Mouse (Mus musculus) testis, adult 2 months (tissue): ENCODE measurements around the gene Slc4a4.

Source experiments
- CTCF ChIP-seq: fragments of 200-500 bp; IDR thresholded peaks from 2 replicates; pipeline ENCODE4 v1.5.1; 2012; ENCODE audit warnings: low read depth, mild to moderate bottlenecking, inconsistent platforms, low read length, moderate library complexity; ENCODE audit not compliant: control insufficient read depth, insufficient read depth, insufficient replicate concordance
- POLR2A ChIP-seq: fragments of 200-500 bp; IDR thresholded peaks from 2 replicates; pipeline ENCODE4 v1.6.1; 2012; ENCODE audit warnings: low read depth, mild to moderate bottlenecking, inconsistent platforms, low read length, moderate library complexity; ENCODE audit not compliant: control insufficient read depth

DNA sequence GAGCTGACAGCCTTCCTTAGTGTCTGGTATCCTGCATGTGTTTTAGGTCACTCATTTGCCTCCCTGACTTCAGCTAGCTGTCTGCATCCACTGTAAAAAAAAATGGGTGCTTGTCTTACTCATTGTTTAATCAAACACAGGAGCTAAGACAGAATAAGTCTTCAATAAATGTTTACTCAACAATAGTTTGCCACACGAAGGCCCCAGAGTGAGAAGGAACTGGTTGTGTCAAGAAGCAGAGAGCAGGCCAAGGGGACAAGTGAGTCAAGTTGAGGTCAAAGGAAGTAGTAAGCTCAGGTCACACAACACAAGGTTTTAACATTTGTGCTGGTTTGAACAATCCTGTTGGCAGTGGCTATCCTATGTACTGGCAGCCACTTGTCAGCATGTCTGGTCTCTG, 324.4 kb downstream of the Slc4a4 start:
- TF ChIP-seq POLR2A (no peak), CTCF (no peak)
